Mouse (Mus musculus): ENCODE data around the gene Cnksr3.

Gene Cnksr3

GRCm38 (mm10) chr10:7152926-7153325 is 59.1 kb downstream of the Cnksr3 start:
- DNase-seq (ENCODE audit: extremely low read depth, insufficient read length, low spot score): no peak

GRCm38 (mm10) chr10:7149671-7150595 is 62.1 kb downstream of the Cnksr3 start:
- no peak for DNase-seq (ENCODE audit: extremely low read depth, insufficient read length, low spot score)

- no peak for DNase-seq (ENCODE audit: extremely low read depth, insufficient read length, low spot score)
Measured at GRCm38 (mm10) chr10:7145614-7146013, 66.4 kb downstream of the Cnksr3 start.

- DNase-seq (ENCODE audit: extremely low read depth, insufficient read length, low spot score): no peak
Measured at GRCm38 (mm10) chr10:7144081-7144783, 67.8 kb downstream of the Cnksr3 start.

- no peak for DNase-seq (ENCODE audit: extremely low read depth, insufficient read length, low spot score)
Measured at GRCm38 (mm10) chr10:7142287-7142686, 69.8 kb downstream of the Cnksr3 start.

GRCm38 (mm10) chr10:7140282-7140681 is 71.8 kb downstream of the Cnksr3 start:
- DNase-seq (ENCODE audit: extremely low read depth, insufficient read length, low spot score): no peak

- DNase-seq (ENCODE audit: extremely low read depth, insufficient read length, low spot score): no peak
Measured at GRCm38 (mm10) chr10:7138049-7138448, 74.0 kb downstream of the Cnksr3 start.

- no peak for DNase-seq (ENCODE audit: extremely low read depth, insufficient read length, low spot score)
Measured at GRCm38 (mm10) chr10:7135751-7136150, 76.3 kb downstream of the Cnksr3 start.

GRCm38 (mm10) chr10:7133005-7133404 is 79.0 kb downstream of the Cnksr3 start:
- no peak for DNase-seq (ENCODE audit: extremely low read depth, insufficient read length, low spot score)

GRCm38 (mm10) chr10:7131441-7131840 is 80.6 kb downstream of the Cnksr3 start:
- no peak for DNase-seq (ENCODE audit: extremely low read depth, insufficient read length, low spot score)

GRCm38 (mm10) chr10:7127828-7128227 is 84.2 kb downstream of the Cnksr3 start:
- DNase-seq (ENCODE audit: extremely low read depth, insufficient read length, low spot score): no peak

- DNase-seq (ENCODE audit: extremely low read depth, insufficient read length, low spot score): no peak
Measured at GRCm38 (mm10) chr10:7126882-7127281, 85.2 kb downstream of the Cnksr3 start.

GRCm38 (mm10) chr10:7126287-7126686 is 85.8 kb downstream of the Cnksr3 start:
- DNase-seq (ENCODE audit: extremely low read depth, insufficient read length, low spot score): peak; percentile 28

GRCm38 (mm10) chr10:7124993-7125392 is 87.0 kb downstream of the Cnksr3 start:
- no peak for DNase-seq (ENCODE audit: extremely low read depth, insufficient read length, low spot score)

GRCm38 (mm10) chr10:7122294-7122693 is 89.7 kb downstream of the Cnksr3 start:
- peak; percentile 62 for DNase-seq (ENCODE audit: extremely low read depth, insufficient read length, low spot score)

GRCm38 (mm10) chr10:7120206-7120605 is 91.8 kb downstream of the Cnksr3 start:
- DNase-seq (ENCODE audit: extremely low read depth, insufficient read length, low spot score): peak; percentile 69

- DNase-seq (ENCODE audit: extremely low read depth, insufficient read length, low spot score): peak; percentile 78
Measured at GRCm38 (mm10) chr10:7118258-7119077, 93.6 kb downstream of the Cnksr3 start.

- no peak for DNase-seq (ENCODE audit: extremely low read depth, insufficient read length, low spot score)
Measured at GRCm38 (mm10) chr10:7117785-7118184, 94.3 kb downstream of the Cnksr3 start.

- no peak for DNase-seq (ENCODE audit: extremely low read depth, insufficient read length, low spot score)
Measured at GRCm38 (mm10) chr10:7114796-7115195, 97.2 kb downstream of the Cnksr3 start.

- DNase-seq (ENCODE audit: extremely low read depth, insufficient read length, low spot score): peak; percentile 72
Measured at GRCm38 (mm10) chr10:7113747-7114146, 98.3 kb downstream of the Cnksr3 start.

- peak; percentile 29 for DNase-seq (ENCODE audit: extremely low read depth, insufficient read length, low spot score)
Measured at GRCm38 (mm10) chr10:7113144-7113543, 98.9 kb downstream of the Cnksr3 start.

Measured in 3134 (cell line).